Mouse (Mus musculus) cerebellum, adult 2 months (tissue): ENCODE results near the gene Inip. TPM values are rescaled to one million over a fixed set of nuclear protein-coding genes. Genes with fewer than 3 reads are reported as not detected.

Experiments
- DNase-seq, 2 experiments: peaks; one replicate each; pipeline ENCODE4 v3.0.0; 2021
- H3K27ac ChIP-seq: fragments of 200-500 bp; 2 replicates; pipeline ENCODE4 v1.5.1; 2012; ENCODE audit warnings: low read length, control low read depth, inconsistent platforms; ENCODE audit not compliant: insufficient read depth
- H3K27me3 ChIP-seq: fragments of 200-500 bp; 2 replicates; pipeline ENCODE4 v1.6.1; 2012; ENCODE audit warnings: inconsistent platforms, mild to moderate bottlenecking, low read length, moderate library complexity; ENCODE audit not compliant: control insufficient read depth, insufficient read depth
- H3K4me1 ChIP-seq: fragments of 200-500 bp; 2 replicates; pipeline ENCODE4 v1.6.1; 2011; ENCODE audit warnings: low read length; ENCODE audit not compliant: control insufficient read depth, insufficient read depth
- H3K4me3 ChIP-seq: fragments of 200-500 bp; replicated peaks from 2 replicates; pipeline ENCODE3; 2011; ENCODE audit warnings: mild to moderate bottlenecking, low read depth, low read length, control low read depth; ENCODE audit not compliant: insufficient read depth
- CTCF ChIP-seq: fragments of 200-500 bp; IDR thresholded peaks from 2 replicates; pipeline ENCODE4 v1.5.1; 2011; ENCODE audit warnings: low read depth, mild to moderate bottlenecking, control low read depth, low read length, moderate library complexity, borderline replicate concordance; ENCODE audit not compliant: insufficient read depth
- POLR2A ChIP-seq: fragments of 200-500 bp; IDR thresholded peaks from 2 replicates; pipeline ENCODE4 v1.6.1; 2011; ENCODE audit warnings: low read length, control low read depth, borderline replicate concordance; ENCODE audit not compliant: insufficient read depth
- WGBS: fragments of 180-500 bp; shearing (Covaris S2); methylation state at CpG from one replicate; pipeline ENCODE4 v1.1.7; 2018; 5-methylcytosine and 5-hydroxymethylcytosine counted together
- polyA plus RNA-seq: library from polyadenylated mRNA; depleted of rRNA; stranded (reverse); fragments of >200 nt; gene quantifications from 2 replicates; pipeline ENCODE4 v1.2.3, GENCODE M21; 2012

Gene Inip
- polyA plus RNA-seq, 1 experiment: 23.3 TPM

DNA sequence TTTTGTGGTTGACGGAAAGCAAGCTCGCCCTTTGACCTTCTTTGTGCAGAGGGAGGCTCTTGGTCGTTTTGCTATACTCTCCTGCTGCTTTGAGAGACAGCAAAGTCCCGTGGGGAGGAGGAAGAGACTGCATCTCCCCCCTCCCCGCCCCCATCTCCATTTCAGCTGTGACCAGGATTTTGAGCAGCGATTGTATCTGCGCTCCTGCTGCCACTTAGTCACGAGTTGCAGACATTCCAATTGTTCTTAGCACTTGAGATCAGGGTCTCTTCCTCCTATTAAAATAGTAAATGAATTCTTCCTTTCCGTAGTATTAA lies 5.4 kb upstream of the Inip start:
- Histone ChIP-seq H3K27me3 (no peaks in the 10 kb centered on the region), H3K4me1 (peaks cover 11% of the 10 kb centered on the region), H3K4me3 (peak overlapping the region; percentile 96), H3K27ac (peak overlapping the region; percentile 88)
- no peak for DNase-seq
- TF ChIP-seq CTCF: no peak
- peak; percentile 0; the same call in 1 of the 2 replicates for TF ChIP-seq POLR2A
- under 1% methylated on average over 9 of the region's 9 CpGs for WGBS

DNA sequence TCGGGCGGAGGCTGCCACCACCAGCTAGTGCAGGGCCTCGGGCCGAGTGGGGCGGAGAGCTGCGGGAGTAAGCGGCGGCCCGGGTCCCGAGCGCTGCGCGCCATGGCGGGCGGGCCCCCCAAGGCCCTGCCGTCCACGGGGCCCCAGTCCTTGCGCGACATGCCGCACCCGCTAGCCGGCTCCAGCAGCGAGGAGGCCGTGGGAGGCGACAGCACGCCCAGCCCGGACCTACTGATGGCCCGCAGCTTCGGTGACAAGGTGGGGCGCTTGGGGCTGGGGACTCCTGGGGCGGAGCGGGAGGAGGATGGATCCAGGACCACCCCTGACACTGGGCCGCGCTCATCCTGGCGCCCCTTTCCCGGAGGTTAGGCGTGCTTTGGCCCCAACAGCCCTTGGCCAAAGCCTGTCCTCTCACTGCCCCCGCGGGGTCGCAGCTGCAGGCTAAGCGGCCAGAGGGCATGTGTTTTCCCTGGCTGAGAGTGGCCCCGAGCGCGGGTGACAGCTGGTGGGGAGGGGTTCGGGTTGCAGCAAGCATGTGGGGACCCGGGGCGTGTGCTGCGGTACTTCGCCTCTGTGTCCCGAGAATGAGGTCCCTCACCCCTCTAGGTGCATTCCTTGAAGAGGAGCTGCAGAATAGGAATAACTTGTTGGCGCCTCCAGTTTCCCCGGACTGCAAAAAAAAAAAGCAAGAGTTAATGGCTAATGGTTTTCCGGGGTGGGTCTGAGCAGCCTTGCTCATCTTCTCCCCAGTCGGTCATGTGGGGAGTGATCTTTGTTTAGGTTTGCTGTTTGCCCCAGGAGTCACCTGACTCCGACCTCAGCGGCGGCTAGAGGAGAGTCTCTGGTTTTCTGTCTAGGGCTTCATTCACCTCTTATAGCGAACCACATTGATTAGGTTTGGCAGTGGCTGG lies 4.8 kb upstream of the Inip start:
- DNase-seq: peak; percentile 68 to 71
- Histone ChIP-seq H3K4me1 (peaks cover 11% of the 10 kb centered on the region), H3K4me3 (peak overlapping the region; percentile 96), H3K27me3 (no peaks in the 10 kb centered on the region), H3K27ac (peak overlapping the region; percentile 88)
- TF ChIP-seq POLR2A: peak; percentile 14; the same call in 1 of the 2 replicates
- no peak for TF ChIP-seq CTCF
- under 1% methylated on average over 57 of the region's 58 CpGs for WGBS

DNA sequence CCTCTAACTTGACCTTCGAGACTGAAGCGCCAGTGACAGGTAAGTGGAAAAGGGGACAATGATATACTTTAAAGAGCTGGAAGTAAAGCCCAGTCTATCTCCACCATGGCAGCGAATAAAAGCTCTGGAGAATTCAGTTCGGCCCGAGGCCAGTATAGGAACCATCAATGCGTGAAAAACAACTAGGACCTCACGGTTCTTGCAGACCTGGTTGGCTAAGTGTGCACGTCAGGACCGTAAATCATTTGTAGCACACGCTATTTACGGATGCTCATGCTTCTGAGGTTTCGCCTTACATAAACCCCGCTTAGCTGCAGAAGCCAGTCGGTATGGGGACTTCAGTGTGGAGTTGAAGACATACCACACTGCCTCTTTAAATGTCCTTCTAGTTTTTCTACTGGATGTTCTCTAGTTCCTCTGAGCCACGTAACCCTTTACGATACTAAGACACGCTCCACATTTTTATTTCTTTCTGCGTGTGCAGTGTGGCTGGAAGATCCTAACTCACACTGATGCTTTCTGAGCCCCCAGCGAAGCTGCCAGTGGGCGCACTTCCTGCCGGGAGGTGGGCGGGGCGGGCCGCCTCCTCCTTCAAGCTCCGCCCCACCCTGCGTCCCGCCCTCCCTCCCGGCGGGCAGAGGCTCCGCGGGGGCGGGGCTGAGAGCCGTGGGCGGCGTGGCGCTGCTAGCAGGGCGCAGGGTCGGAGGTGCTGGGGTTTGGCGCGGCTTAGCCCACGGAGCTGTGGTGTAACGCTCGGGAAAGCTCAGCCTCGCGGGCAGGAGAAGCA lies 4.0 kb upstream of the Inip start, which contains the start of gene Snx30:
Gene Snx30, plus strand, starts transcription at position 660 of the 787 bp plus-strand sequence.
- TF ChIP-seq POLR2A: peak; percentile 91
- TF ChIP-seq CTCF: no peak
- DNase-seq: peak; percentile 92
- 2% methylated on average over 45 of the region's 45 CpGs for WGBS
- H3K27ac ChIP-seq: peak within 1 kb of the TSS; percentile 88
- no peaks in the 10 kb centered on the region for H3K27me3 ChIP-seq
- H3K4me1 ChIP-seq: peaks cover 10% of the 10 kb centered on the region
- H3K4me3 ChIP-seq: peak within 1 kb of the TSS; percentile 96

DNA sequence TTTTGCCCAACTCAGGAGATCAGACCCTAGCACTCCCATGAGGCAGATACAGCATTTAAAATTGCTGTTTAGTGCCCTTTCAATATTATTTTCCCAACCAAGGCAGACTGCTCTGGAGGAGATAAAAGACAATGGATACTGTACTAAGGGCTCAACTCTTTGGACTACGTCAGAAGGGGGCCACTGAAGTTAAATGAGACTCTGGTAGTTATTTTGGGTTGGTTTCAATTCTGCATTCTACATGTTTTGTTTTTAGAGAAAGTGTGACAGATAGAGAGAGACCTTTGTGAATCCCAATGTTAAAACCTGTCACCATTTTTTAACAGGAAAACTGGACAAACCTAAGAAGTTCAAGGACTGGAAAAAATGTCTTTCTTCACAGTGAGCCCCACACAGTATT lies 3.4 kb upstream of the Inip start:
- Histone ChIP-seq H3K4me3 (peak overlapping the region; percentile 96), H3K4me1 (peaks cover 7% of the 10 kb centered on the region; the same call in 1 of the 2 replicates), H3K27me3 (no peaks in the 10 kb centered on the region), H3K27ac (peak overlapping the region; percentile 87; the same call in 1 of the 2 replicates)
- DNase-seq: no peak
- WGBS: 85% methylated on average over 1 of the region's 1 CpGs
- no peak for TF ChIP-seq POLR2A
- no peak for TF ChIP-seq CTCF

DNA sequence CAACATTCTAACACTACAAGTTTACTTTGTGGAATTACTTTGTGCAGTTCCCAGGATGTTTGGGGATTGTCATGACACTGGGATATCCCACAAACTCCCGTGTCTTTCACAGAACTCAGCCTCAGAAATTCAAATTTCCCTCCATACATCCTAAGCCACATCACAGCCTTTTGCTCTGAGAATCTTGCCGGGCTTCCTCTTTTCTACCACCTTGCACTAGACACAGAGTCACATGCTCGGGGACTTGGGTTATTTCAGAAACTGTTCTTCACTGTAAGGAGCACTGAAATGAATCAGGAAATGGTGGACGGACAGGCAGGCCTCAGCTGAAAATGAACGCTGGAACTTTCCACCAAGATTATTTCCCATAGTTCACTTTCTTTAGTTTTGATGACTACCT lies 2.0 kb upstream of the Inip start:
- Histone ChIP-seq H3K27me3 (no peaks in the 10 kb centered on the region), H3K4me1 (peaks cover 3% of the 10 kb centered on the region; the same call in 1 of the 2 replicates), H3K27ac (no peak overlapping the region), H3K4me3 (no peak overlapping the region)
- no peak for DNase-seq
- WGBS: 90% methylated on average over 5 of the region's 5 CpGs
- TF ChIP-seq CTCF (no peak), POLR2A (no peak)

DNA sequence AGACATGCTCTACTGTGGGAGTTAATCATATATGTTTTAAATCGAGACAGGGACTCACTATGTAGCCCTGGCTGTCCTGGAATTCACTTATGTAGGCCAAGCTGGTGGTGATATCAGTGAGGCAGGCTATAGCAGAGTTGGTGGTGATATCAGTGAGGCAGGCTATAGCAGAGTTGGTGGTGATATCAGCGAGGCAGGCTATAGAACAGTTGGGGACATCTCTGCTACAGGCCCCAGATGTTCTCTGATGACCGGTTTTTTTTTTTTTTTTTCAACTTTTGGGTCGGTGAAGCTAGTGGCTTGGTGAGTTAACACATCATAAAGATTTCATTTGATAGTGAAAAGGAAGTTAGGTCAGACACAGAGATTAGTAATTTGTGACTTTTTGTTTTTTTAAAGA lies 1.4 kb upstream of the Inip start:
- H3K27ac ChIP-seq: no peak overlapping the region
- peaks cover under 1% of the 10 kb centered on the region; the same call in 1 of the 2 replicates for H3K4me1 ChIP-seq
- no peaks in the 10 kb centered on the region for H3K27me3 ChIP-seq
- WGBS: 69% methylated on average over 4 of the region's 4 CpGs
- no peak for DNase-seq
- TF ChIP-seq CTCF (no peak), POLR2A (no peak)
- H3K4me3 ChIP-seq: no peak overlapping the region

DNA sequence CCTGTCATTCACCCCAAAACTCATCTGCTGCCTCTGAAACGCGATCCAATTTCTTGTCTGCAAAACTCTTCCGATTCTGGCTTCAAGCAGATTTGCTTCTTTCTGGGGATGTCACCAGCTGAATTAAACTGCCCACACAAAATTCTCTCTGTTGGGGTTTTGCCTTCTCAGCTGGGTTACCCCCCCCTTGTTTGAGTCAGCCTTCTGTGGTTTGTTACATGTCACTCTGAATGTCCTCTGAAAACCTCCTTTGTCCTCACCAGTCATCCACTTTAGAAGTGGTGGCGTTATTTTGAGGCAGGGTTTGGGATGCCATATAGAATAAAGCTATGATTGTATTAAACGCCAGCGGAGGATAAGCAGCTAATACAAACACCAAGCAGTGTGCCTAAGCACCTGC lies 718 bp upstream of the Inip start:
- Histone ChIP-seq H3K4me1 (no peaks in the 10 kb centered on the region), H3K27me3 (no peaks in the 10 kb centered on the region), H3K27ac (peak overlapping the region; percentile 36; the same call in 1 of the 2 replicates), H3K4me3 (no peak overlapping the region)
- WGBS: 88% methylated on average over 6 of the region's 6 CpGs
- TF ChIP-seq POLR2A (no peak), CTCF (no peak)
- peak in 1 of 2 experiments; percentile 10 for DNase-seq
